Mouse (Mus musculus) forebrain, postnatal 0 days (tissue): ENCODE results near the gene Ccdc172. TPM values are rescaled to one million over a fixed set of nuclear protein-coding genes. Genes with fewer than 3 reads are reported as not detected.

Experiments used
- ATAC-seq: fragments of 200-750 bp; cut with Nextera tagmentation; 2 replicates; pipeline ENCODE4 v1.8.0; 2017; ENCODE audit warnings: mild to moderate bottlenecking, moderate library complexity
- DNase-seq: peaks from one replicate; pipeline ENCODE4 v3.0.0-alpha.2; 2015
- H3K27ac ChIP-seq: fragments of 300-500 bp; sonication (generic); 2 replicates; pipeline ENCODE4 v1.5.1; 2014; ENCODE audit warnings: low read depth, mild to moderate bottlenecking, antibody characterized with exemption, low read length, moderate library complexity, mixed read lengths
- H3K27me3 ChIP-seq: fragments of 300-500 bp; sonication (generic); 2 replicates; pipeline ENCODE4 v1.6.1; 2014; ENCODE audit warnings: mild to moderate bottlenecking, low read length, mixed read lengths; ENCODE audit not compliant: insufficient read depth
- H3K36me3 ChIP-seq: fragments of 300-500 bp; sonication (generic); 2 replicates; pipeline ENCODE4 v1.6.1; 2014; ENCODE audit warnings: mild to moderate bottlenecking, moderate library complexity; ENCODE audit not compliant: insufficient read depth
- H3K4me1 ChIP-seq: fragments of 300-500 bp; sonication (generic); 2 replicates; pipeline ENCODE4 v1.6.1; 2014; ENCODE audit warnings: antibody characterized with exemption; ENCODE audit not compliant: insufficient read depth
- H3K4me2 ChIP-seq: fragments of 300-500 bp; sonication (generic); 2 replicates; pipeline ENCODE4 v1.6.1; 2014; ENCODE audit warnings: low read depth, mild to moderate bottlenecking, moderate library complexity
- H3K4me3 ChIP-seq: fragments of 300-500 bp; sonication (generic); 2 replicates; pipeline ENCODE4 v1.5.1; 2014; ENCODE audit warnings: low read depth, low read length, mixed read lengths
- H3K9ac ChIP-seq: fragments of 300-500 bp; sonication (generic); 2 replicates; pipeline ENCODE4 v1.6.1; 2014; ENCODE audit warnings: mild to moderate bottlenecking
- H3K9me3 ChIP-seq: fragments of 300-500 bp; sonication (generic); 2 replicates; pipeline ENCODE4 v1.6.1; 2016; ENCODE audit warnings: low read length
- CTCF ChIP-seq: sonication (generic); IDR thresholded peaks from 2 replicates; pipeline ENCODE4 v1.5.1; 2016; ENCODE audit warnings: antibody characterized with exemption, control low read depth, low read depth
- WGBS: fragments of 180-500 bp; shearing (Covaris S2); extraction: QIAGEN DNeasy Blood & Tissue Kit; methylation state at CpG from one replicate; pipeline ENCODE4 v1.1.7; 2014; 5-methylcytosine and 5-hydroxymethylcytosine counted together
- polyA plus RNA-seq: library from polyadenylated mRNA; unstranded; fragments of >200 nt; fragmentation: Nextera tagmentation; extraction: Ambion mirVana; gene quantifications from 2 replicates; pipeline ENCODE4 v1.2.1, GENCODE M21; 2015
- total RNA-seq: library from RNA; depleted of rRNA; stranded (reverse); fragments of >200 nt; gene quantifications from 2 replicates; pipeline ENCODE4 v1.2.3, GENCODE M21; 2014

Gene Ccdc172
- total and polyA plus RNA-seq, 2 experiments from 2014 or later: not detected

- no peak overlapping the region for H3K9ac ChIP-seq
- DNase-seq: peak; percentile 19
- H3K4me3 ChIP-seq: no peak overlapping the region
- ATAC-seq: no peak
- WGBS: 27% methylated on average over 3 of the region's 3 CpGs
- TF ChIP-seq CTCF: no peak
- H3K27ac ChIP-seq: no peak overlapping the region
- no peaks in the 10 kb centered on the region for H3K27me3 ChIP-seq
- peaks cover 8% of the 10 kb centered on the region; the same call in 1 of the 2 replicates for H3K4me1 ChIP-seq
- H3K9me3 ChIP-seq: no peaks in the 10 kb centered on the region
- H3K36me3 ChIP-seq: no peaks in the 10 kb centered on the region
- no peak overlapping the region for H3K4me2 ChIP-seq
Observed at GRCm38 (mm10) chr19:58497106-58497505, 14.7 kb upstream of the Ccdc172 start.

- ATAC-seq (no peak), DNase-seq (peak; percentile 13)
- WGBS: 72% methylated on average over 3 of the region's 3 CpGs
- Histone ChIP-seq H3K4me2 (no peak overlapping the region), H3K9ac (no peak overlapping the region), H3K27ac (no peak overlapping the region), H3K27me3 (no peaks in the 10 kb centered on the region), H3K4me3 (no peak overlapping the region), H3K36me3 (no peaks in the 10 kb centered on the region), H3K4me1 (peaks cover 11% of the 10 kb centered on the region), H3K9me3 (no peaks in the 10 kb centered on the region)
- TF ChIP-seq CTCF: no peak
Observed at GRCm38 (mm10) chr19:58499420-58499966, 12.3 kb upstream of the Ccdc172 start.

GRCm38 (mm10) chr19:58500049-58500448, 11.7 kb upstream of the Ccdc172 start:
- Histone ChIP-seq H3K36me3 (no peaks in the 10 kb centered on the region), H3K27me3 (no peaks in the 10 kb centered on the region), H3K4me1 (peaks cover 11% of the 10 kb centered on the region), H3K4me2 (no peak overlapping the region), H3K9me3 (no peaks in the 10 kb centered on the region), H3K9ac (no peak overlapping the region), H3K4me3 (no peak overlapping the region), H3K27ac (no peak overlapping the region)
- peak; percentile 59 for ATAC-seq
- peak; percentile 57 for DNase-seq
- 56% methylated on average over 2 of the region's 2 CpGs for WGBS
- no peak for TF ChIP-seq CTCF

GRCm38 (mm10) chr19:58521696-58522095, 9.9 kb downstream of the Ccdc172 start:
- H3K4me1 ChIP-seq: no peaks in the 10 kb centered on the region
- no peaks in the 10 kb centered on the region for H3K36me3 ChIP-seq
- H3K4me3 ChIP-seq: no peak overlapping the region
- H3K4me2 ChIP-seq: no peak overlapping the region
- ATAC-seq (no peak), DNase-seq (no peak)
- no peaks in the 10 kb centered on the region for H3K9me3 ChIP-seq
- H3K27ac ChIP-seq: no peak overlapping the region
- no peak for TF ChIP-seq CTCF
- 88% methylated on average over 1 of the region's 1 CpGs for WGBS
- no peak overlapping the region for H3K9ac ChIP-seq
- no peaks in the 10 kb centered on the region for H3K27me3 ChIP-seq

GRCm38 (mm10) chr19:58523736-58524394, 12.1 kb downstream of the Ccdc172 start:
- H3K9me3 ChIP-seq: no peaks in the 10 kb centered on the region
- H3K27ac ChIP-seq: no peak overlapping the region
- no peak overlapping the region; the same call in 1 of the 2 replicates for H3K4me2 ChIP-seq
- DNase-seq (no peak), ATAC-seq (no peak)
- no peaks in the 10 kb centered on the region for H3K27me3 ChIP-seq
- H3K9ac ChIP-seq: no peak overlapping the region
- no peaks in the 10 kb centered on the region for H3K4me1 ChIP-seq
- no peak for TF ChIP-seq CTCF
- H3K4me3 ChIP-seq: no peak overlapping the region
- WGBS: 34% methylated on average over 12 of the region's 12 CpGs
- no peaks in the 10 kb centered on the region for H3K36me3 ChIP-seq

- 67% methylated on average over 12 of the region's 12 CpGs for WGBS
- no peak for ATAC-seq
- H3K4me1 ChIP-seq: no peaks in the 10 kb centered on the region
- no peak overlapping the region for H3K4me3 ChIP-seq
- no peaks in the 10 kb centered on the region for H3K27me3 ChIP-seq
- H3K4me2 ChIP-seq: no peak overlapping the region
- no peak for DNase-seq
- no peak overlapping the region for H3K27ac ChIP-seq
- no peak overlapping the region for H3K9ac ChIP-seq
- H3K9me3 ChIP-seq: no peaks in the 10 kb centered on the region
- no peak for TF ChIP-seq CTCF
- no peaks in the 10 kb centered on the region for H3K36me3 ChIP-seq
Observed at GRCm38 (mm10) chr19:58525457-58526239, 13.9 kb downstream of the Ccdc172 start.

- TF ChIP-seq CTCF: no peak
- WGBS: 86% methylated on average over 3 of the region's 3 CpGs
- no peak for DNase-seq
- Histone ChIP-seq H3K4me1 (no peaks in the 10 kb centered on the region), H3K36me3 (no peaks in the 10 kb centered on the region), H3K4me3 (no peak overlapping the region), H3K27ac (no peak overlapping the region), H3K9me3 (no peaks in the 10 kb centered on the region), H3K4me2 (no peak overlapping the region), H3K27me3 (no peaks in the 10 kb centered on the region), H3K9ac (no peak overlapping the region)
- no peak for ATAC-seq
Observed at GRCm38 (mm10) chr19:58533077-58533476, 21.3 kb downstream of the Ccdc172 start.
